Mouse (Mus musculus) G1E (cell line): ENCODE measurements at regions not wholly inside any gene's neighbourhood (a gene's known extent, or its start where the extent isn't known, plus 50 kb on each side); places are given as distances from the start of the nearest gene placed in this dataset.

ENCODE experiments used
- CTCF ChIP-seq: IDR thresholded peaks from 2 replicates; pipeline ENCODE4 v1.5.1; 2012; ENCODE audit warnings: low read depth, low read length, inconsistent platforms, mixed read lengths
- GATA1 ChIP-seq: IDR thresholded peaks from 2 replicates; pipeline ENCODE4 v1.6.1; 2012; ENCODE audit warnings: borderline replicate concordance, low read length, inconsistent platforms, mixed read lengths
- GATA2 ChIP-seq: IDR thresholded peaks from 2 replicates; pipeline ENCODE4 v1.6.1; 2012; ENCODE audit warnings: low read depth, low read length, inconsistent platforms, borderline replicate concordance

DNA sequence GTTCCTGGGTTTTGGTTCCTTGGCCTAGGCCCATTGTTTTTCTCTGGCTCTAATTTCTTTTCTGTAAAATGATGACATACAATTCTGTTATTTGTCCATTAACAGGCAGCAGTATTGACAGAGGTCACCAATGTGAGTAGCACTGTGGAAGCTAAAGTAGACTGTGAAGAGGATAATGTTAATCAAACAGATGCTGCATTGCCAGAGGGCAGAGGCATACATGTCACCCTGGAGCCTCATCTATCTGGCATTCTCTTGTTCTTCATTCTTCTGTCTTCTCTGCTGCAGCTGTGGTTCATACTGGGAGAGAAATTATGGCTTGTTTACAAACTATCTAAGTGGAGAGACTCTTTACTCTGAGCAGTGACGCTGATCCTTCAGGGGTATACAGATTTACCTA lies 2259.2 kb upstream of the Lrrc6 start:
- TF ChIP-seq CTCF: no peak
- TF ChIP-seq GATA1: no peak
- no peak for TF ChIP-seq GATA2
